Mouse (Mus musculus) kidney, adult 2 months (tissue): ENCODE data around the gene Zbtb20.

Experiments used
- CTCF ChIP-seq: fragments of 200-500 bp; conservative IDR thresholded peaks from 2 replicates; pipeline ENCODE4 v1.5.1; 2011; ENCODE audit warnings: low read depth, mild to moderate bottlenecking, control low read depth, low read length, moderate library complexity, mixed read lengths; ENCODE audit not compliant: insufficient read depth, insufficient read length
- POLR2A ChIP-seq: fragments of 200-500 bp; IDR thresholded peaks from one replicate; pipeline ENCODE4 v1.6.1; 2011; ENCODE audit warnings: low read depth, low read length, control low read depth

GRCm38 (mm10) chr16:43253077-43253476 is 377.4 kb downstream of the Zbtb20 start:
- TF ChIP-seq CTCF (no peak), POLR2A (no peak)
